In the genomic region with DNA sequence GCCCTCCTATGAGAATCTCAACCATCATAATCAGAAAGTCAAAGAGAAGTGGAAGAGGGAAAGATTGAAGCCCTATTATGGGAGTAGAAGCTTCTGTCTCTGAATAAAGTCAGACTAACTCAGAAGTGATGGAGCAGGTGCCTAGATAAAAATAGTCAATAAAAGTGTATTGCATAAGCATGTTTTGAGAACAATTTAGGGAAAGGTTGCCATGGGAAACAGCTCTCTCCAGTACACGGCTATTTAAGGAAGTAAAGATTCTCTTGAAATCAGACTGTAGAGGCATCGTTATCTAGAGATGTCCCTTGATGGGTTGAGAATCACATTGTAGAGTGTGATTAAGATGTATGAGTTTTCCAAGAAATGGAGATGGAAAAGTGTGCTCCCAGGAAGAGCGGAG, we compare ENCODE assay signal across 37 mouse cellular contexts. TPM values are rescaled to one million over a fixed set of nuclear protein-coding genes. Genes with fewer than 3 reads are reported as not detected.
DNase-seq lines count a peak whose midpoint lies in the region; ATAC-seq and TF ChIP-seq lines count a peak whose summit lies in the region.
"Had no signal": no experiment of that assay in that cellular context is flagged by ENCODE, and none has a peak within 500 bp of the region (broad histone marks: within the 10 kb centered on the region; RNA-seq: fewer than 3 reads in every experiment).

No protein-coding gene starts in this region.

- TF ChIP-seq POLR2A in cortical plate, adult 2 months (IDR thresholded peaks at IDR 0.05; ENCODE audit: extremely low read depth, insufficient read depth, low read length) = no peak

- no peaks in the 10 kb centered on the region for H3K9me3 ChIP-seq in heart, embryonic 11.5 days (replicated peaks; ENCODE audit: control insufficient read depth, low read length)
- H3K9me3 ChIP-seq: forebrain, embryonic 13.5 days; heart, embryonic 12.5 days; hindbrain, embryonic 13.5 days; limb, embryonic 13.5 days; lung, embryonic 15.5 days; midbrain, embryonic 10.5 days; midbrain, embryonic 15.5 days; neural tube, embryonic 15.5 days had no signal

- ATAC-seq in heart, embryonic 11.5 days (replicated peaks; ENCODE audit: insufficient number of reproducible peaks, low FRiP score, low TSS enrichment) = no peak
- no peak for ATAC-seq in inflammation-experienced regulatory T-cells, adult 6 months
- ATAC-seq: CD4-positive, CD25-positive, alpha-beta regulatory T cell, adult 4 months; forebrain, embryonic 13.5 days; intestine, postnatal 0 days; midbrain, embryonic 15.5 days had no signal

- no peak for TF ChIP-seq CTCF in left cerebral cortex, adult 2 months (IDR thresholded peaks at IDR 0.05)
- no peak for TF ChIP-seq CTCF in cortical plate, adult 2 months (IDR thresholded peaks at IDR 0.05; ENCODE audit: extremely low read depth, insufficient read depth, low read length)

- H3K4me3 ChIP-seq in heart, embryonic 11.5 days (ENCODE audit: low read depth, low read length) = no peak overlapping the region
- H3K4me3 ChIP-seq in left cerebral cortex, adult 2 months = no peak overlapping the region
- H3K4me3 ChIP-seq in cortical plate, adult 2 months (ENCODE audit: insufficient read depth, low read length) = no peak overlapping the region
- H3K4me3 ChIP-seq: forebrain, embryonic 13.5 days; heart, embryonic 12.5 days; hindbrain, embryonic 13.5 days; limb, embryonic 13.5 days; lung, embryonic 15.5 days; midbrain, embryonic 10.5 days; midbrain, embryonic 15.5 days; neural tube, embryonic 15.5 days had no signal

- intact Hi-C loops in left cerebral cortex, adult 2 months (cut with DNase I) = no loop called here
- intact Hi-C loops in left cerebral cortex, postnatal 36 days (cut with DNase I) = no loop called here

- H3K9ac ChIP-seq in heart, embryonic 11.5 days (ENCODE audit: low read depth, low read length) = no peak overlapping the region
- H3K9ac ChIP-seq: forebrain, embryonic 13.5 days; heart, embryonic 12.5 days; hindbrain, embryonic 13.5 days; limb, embryonic 13.5 days; lung, embryonic 15.5 days; midbrain, embryonic 15.5 days; neural tube, embryonic 15.5 days had no signal

- DNase-seq in heart, adult 11 months = peak; percentile 35
- DNase-seq in left cerebral cortex, adult 2 months (ENCODE audit: extremely low spot score in 1 of 2, low spot score in 2 of 2) = no peak
- no peak for DNase-seq in left cerebral cortex, postnatal 36 days (ENCODE audit: low spot score in 2 of 2)
- peak; percentile 89 for DNase-seq in telencephalon, adult 2 months (ENCODE audit: low read depth, low spot score)
- DNase-seq: adrenal gland, postnatal 14 days; cerebellum, adult 18-20 months; cerebellum, postnatal 10 days; gastrocnemius, postnatal 25 days; heart, adult 18-20 months; heart, postnatal 4 days; kidney, adult 9 months; kidney, postnatal 10 days; retina, postnatal 1 day; spleen, adult 18-20 months; thymus, postnatal 4 days had no signal

- H3K4me1 ChIP-seq in heart, embryonic 11.5 days (ENCODE audit: control insufficient read depth, insufficient read depth, low read length) = no peaks in the 10 kb centered on the region
- peaks cover 3% of the 10 kb centered on the region for H3K4me1 ChIP-seq in cortical plate, adult 2 months (ENCODE audit: control insufficient read depth, insufficient read depth, low read length)
- H3K4me1 ChIP-seq: heart, embryonic 12.5 days; lung, embryonic 15.5 days had no signal

- WGBS in heart, embryonic 11.5 days (ENCODE audit: insufficient replicate concordance) = 84% methylated on average over 3 of the region's 3 CpGs

- no peaks in the 10 kb centered on the region for H3K27me3 ChIP-seq in heart, embryonic 11.5 days (ENCODE audit: control insufficient read depth, insufficient read depth, low read length)
- H3K27me3 ChIP-seq: forebrain, embryonic 13.5 days; hindbrain, embryonic 13.5 days; limb, embryonic 13.5 days; lung, embryonic 15.5 days; midbrain, embryonic 15.5 days; neural tube, embryonic 15.5 days had no signal

- no peaks in the 10 kb centered on the region for H3K36me3 ChIP-seq in heart, embryonic 11.5 days (ENCODE audit: control insufficient read depth, insufficient read depth, low read length)
- H3K36me3 ChIP-seq: heart, embryonic 12.5 days; hindbrain, embryonic 13.5 days; limb, embryonic 13.5 days; lung, embryonic 15.5 days; midbrain, embryonic 10.5 days; midbrain, embryonic 15.5 days; neural tube, embryonic 15.5 days had no signal

- no peak overlapping the region for H3K4me2 ChIP-seq in heart, embryonic 11.5 days
- H3K4me2 ChIP-seq: forebrain, embryonic 13.5 days; heart, embryonic 12.5 days; hindbrain, embryonic 13.5 days; limb, embryonic 13.5 days; liver, embryonic 11.5 days; lung, embryonic 15.5 days; midbrain, embryonic 15.5 days; neural tube, embryonic 15.5 days had no signal

- H3K27ac ChIP-seq in heart, embryonic 11.5 days (ENCODE audit: low read depth, low read length) = no peak overlapping the region
- H3K27ac ChIP-seq in left cerebral cortex, adult 2 months = peak overlapping the region; percentile 80
- peak overlapping the region; percentile 74 for H3K27ac ChIP-seq in cortical plate, adult 2 months (ENCODE audit: insufficient read depth, low read length)
- H3K27ac ChIP-seq: forebrain, embryonic 13.5 days; hindbrain, embryonic 13.5 days; limb, embryonic 13.5 days; lung, embryonic 15.5 days; midbrain, embryonic 10.5 days; midbrain, embryonic 15.5 days; neural tube, embryonic 15.5 days had no signal

RNA-seq across cellular contexts. Expression of a gene that starts 1.2 kb away (rescaled TPM):
- polyA plus RNA-seq in heart, embryonic 11.5 days (2014; fragmentation: Nextera tagmentation; extraction: Ambion mirVana) = not detected in 2 replicates
- 1 to 10 TPM; 4.1 to 4.2 TPM for total RNA-seq in left cerebral cortex, adult 2 months (2021)
- 1 to 10 TPM; 3.5 to 5.7 TPM for total RNA-seq in left cerebral cortex, postnatal 36 days (2021)
- polyA plus RNA-seq in cortical plate, adult 2 months (2012; rRNA removed) = 2.8 and 3.6 TPM in 2 replicates
- not detected for polyA plus RNA-seq in inflammation-experienced regulatory T-cells, adult 6 months (2017; shearing (Covaris generic))
- total RNA-seq: adrenal gland, postnatal 14 days; common myeloid progenitor, adult 5-6 weeks; gastrocnemius, postnatal 25 days; heart, adult 18-20 months; heart, postnatal 4 days; megakaryocyte progenitor cell, adult 5-6 weeks had no signal
- polyA plus RNA-seq: CD4-positive, CD25-positive, alpha-beta regulatory T cell, adult 4 months; embryonic facial prominence, embryonic 11.5 days; forebrain, embryonic 13.5 days; heart, embryonic 12.5 days; heart, postnatal 0 days; hindbrain, embryonic 13.5 days; intestine, postnatal 0 days; large intestine, adult 2 months; limb, embryonic 13.5 days; liver, embryonic 11.5 days; liver, embryonic 16.5 days; lung, embryonic 15.5 days; midbrain, embryonic 10.5 days; midbrain, embryonic 15.5 days; neural tube, embryonic 15.5 days; stomach, embryonic 16.5 days; thymus, postnatal 0 days had no signal

Comparison
In these comparisons a context has a peak if more than half of its experiments do, and no peak if none do; other contexts are left out.
1. DNase-seq: peak in heart, adult 11 months (single experiment) and telencephalon, adult 2 months (single experiment); none in left cerebral cortex, adult 2 months (0 of 2) and left cerebral cortex, postnatal 36 days (0 of 2).